Mouse (Mus musculus): Measurements from ENCODE around the gene Pla2g2f.

- TF ChIP-seq ZC3H11A (IDR thresholded peaks at IDR 0.05; ENCODE audit: borderline replicate concordance, low read depth, low read length) (no peak), HCFC1 (IDR thresholded peaks at IDR 0.05; ENCODE audit: borderline replicate concordance, insufficient read depth, low read length) (no peak), ZNF384 (IDR thresholded peaks at IDR 0.05; ENCODE audit: low read depth, low read length) (no peak), CHD2 (IDR thresholded peaks at IDR 0.05; ENCODE audit: low read depth, low read length) (no peak), MAFK (IDR thresholded peaks at IDR 0.05; ENCODE audit: insufficient read depth, low read depth, low read length) (no peak)
These were observed at the start of gene Pla2g2f for GRCm38 (mm10) chr4:138757416-138757815.
